Mouse (Mus musculus) MEL (cell line): ENCODE measurements around the gene Dlat. TPM values are rescaled to one million over a fixed set of nuclear protein-coding genes. Genes with fewer than 3 reads are reported as not detected.

Experiments
- DNase-seq: peaks from one replicate; pipeline ENCODE4 v3.0.0; 2011; ENCODE audit warnings: low read depth, low spot score
- H3K27ac ChIP-seq: 2 replicates; pipeline ENCODE4 v1.5.1; 2012; ENCODE audit warnings: low read depth, mild to moderate bottlenecking, control low read depth, low read length, moderate library complexity; ENCODE audit not compliant: control insufficient read depth
- H3K27me3 ChIP-seq, 2 experiments: fragments of 150-350 bp in 1 of 2; sonication (generic) in 1 of 2; 2 replicates each; pipeline ENCODE4 v1.6.1; 2012; ENCODE audit warnings: low read length in 2 of 2, mild to moderate bottlenecking in 2 of 2, improper control_type of control experiment in 1 of 2, moderate library complexity in 1 of 2; ENCODE audit not compliant: insufficient read depth in 2 of 2, control insufficient read depth in 1 of 2
- H3K36me3 ChIP-seq, 2 experiments: 2 replicates each; pipeline ENCODE4 v1.6.1; 2012 to 2014; ENCODE audit warnings: low read length in 2 of 2, improper control_type of control experiment in 1 of 2, inconsistent platforms in 1 of 2, mild to moderate bottlenecking in 1 of 2; ENCODE audit not compliant: insufficient read depth in 2 of 2, control insufficient read depth in 1 of 2
- H3K4me1 ChIP-seq, 2 experiments: fragments of 150-350 bp in 1 of 2; sonication (generic) in 1 of 2; 2 replicates each; pipeline ENCODE4 v1.6.1; 2012; ENCODE audit warnings: low read length in 2 of 2, improper control_type of control experiment in 1 of 2, mild to moderate bottlenecking in 1 of 2; ENCODE audit not compliant: insufficient read depth in 2 of 2, control insufficient read depth in 1 of 2
- H3K4me3 ChIP-seq, 2 experiments: fragments of 150-350 bp in 1 of 2; sonication (generic) in 1 of 2; 2 replicates each; pipeline ENCODE4 v1.5.1; 2012; ENCODE audit warnings: low read depth in 2 of 2, low read length in 2 of 2, mild to moderate bottlenecking in 2 of 2, moderate library complexity in 2 of 2, control low read depth in 1 of 2, improper control_type of control experiment in 1 of 2; ENCODE audit not compliant: control insufficient read depth in 1 of 2, insufficient read depth in 1 of 2
- H3K79me2 ChIP-seq: 2 replicates; pipeline ENCODE4 v1.6.1; 2012; ENCODE audit warnings: mild to moderate bottlenecking, low read length, moderate library complexity; ENCODE audit not compliant: control insufficient read depth, poor library complexity, insufficient read depth
- H3K9ac ChIP-seq: 2 replicates; pipeline ENCODE4 v1.6.1; 2012; ENCODE audit warnings: low read depth, mild to moderate bottlenecking, control low read depth, low read length, moderate library complexity; ENCODE audit not compliant: control insufficient read depth, poor library complexity, severe bottlenecking
- H3K9me3 ChIP-seq: fragments of 150-350 bp; sonication (generic); replicated peaks from 2 replicates; pipeline ENCODE4 v1.6.1; 2012; ENCODE audit warnings: mild to moderate bottlenecking, low read length, improper control_type of control experiment, moderate library complexity; ENCODE audit not compliant: insufficient read depth
- BHLHE40 ChIP-seq: IDR thresholded peaks from 2 replicates; pipeline ENCODE4 v1.6.1; 2012; ENCODE audit warnings: low read depth, mild to moderate bottlenecking, inconsistent platforms, low read length, improper control_type of control experiment, borderline replicate concordance
- CHD1 ChIP-seq: IDR thresholded peaks from 2 replicates; pipeline ENCODE4 v1.6.1; 2012; ENCODE audit warnings: low read depth, mild to moderate bottlenecking, inconsistent platforms, low read length, improper control_type of control experiment
- E2F4 ChIP-seq: IDR thresholded peaks from 2 replicates; pipeline ENCODE4 v1.6.1; 2011; ENCODE audit warnings: low read depth, low read length, improper control_type of control experiment, borderline replicate concordance
- EP300 ChIP-seq, 2 experiments: IDR thresholded peaks; 2 replicates each; pipeline ENCODE4 v1.6.1; 2011; ENCODE audit warnings: improper control_type of control experiment in 2 of 2, low read length in 2 of 2, low read depth in 1 of 2, mild to moderate bottlenecking in 1 of 2
- KAT2A ChIP-seq: conservative IDR thresholded peaks from 2 replicates; pipeline ENCODE4 v1.6.1; 2012; ENCODE audit warnings: low read depth, low read length, improper control_type of control experiment, inconsistent platforms
- MAFK ChIP-seq: IDR thresholded peaks from 2 replicates; pipeline ENCODE4 v1.6.1; 2011; ENCODE audit warnings: low read depth, mild to moderate bottlenecking, low read length, improper control_type of control experiment, borderline replicate concordance
- MAX ChIP-seq: IDR thresholded peaks from 2 replicates; pipeline ENCODE4 v1.6.1; 2011; ENCODE audit warnings: low read length, improper control_type of control experiment
- NELFE ChIP-seq: IDR thresholded peaks from 2 replicates; pipeline ENCODE4 v1.6.1; 2011; ENCODE audit warnings: low read depth, low read length, improper control_type of control experiment
- POLR2A ChIP-seq, 2 experiments: IDR thresholded peaks; 2 replicates each; pipeline ENCODE4 v1.6.1; 2011 to 2012; ENCODE audit warnings: low read length in 2 of 2, mild to moderate bottlenecking in 2 of 2, control low read depth in 1 of 2, improper control_type of control experiment in 1 of 2, low read depth in 1 of 2, moderate library complexity in 1 of 2; ENCODE audit not compliant: control insufficient read depth in 1 of 2, insufficient read depth in 1 of 2, poor library complexity in 1 of 2
- POLR2AphosphoS2 ChIP-seq: IDR thresholded peaks from 2 replicates; pipeline ENCODE4 v1.6.1; 2011; ENCODE audit warnings: low read length, improper control_type of control experiment
- SIN3A ChIP-seq: IDR thresholded peaks from 2 replicates; pipeline ENCODE4 v1.6.1; 2012; ENCODE audit warnings: low read length, improper control_type of control experiment, inconsistent platforms
- TAL1 ChIP-seq: IDR thresholded peaks from 2 replicates; pipeline ENCODE4 v1.6.1; 2012; ENCODE audit warnings: mild to moderate bottlenecking, inconsistent platforms, low read length, moderate library complexity, mixed read lengths
- TBP ChIP-seq: IDR thresholded peaks from 2 replicates; pipeline ENCODE4 v1.8.0; 2011; ENCODE audit warnings: low read depth, low read length, improper control_type of control experiment
- UBTF ChIP-seq: IDR thresholded peaks from 2 replicates; pipeline ENCODE4 v1.6.1; 2012; ENCODE audit warnings: low read depth, mild to moderate bottlenecking, inconsistent platforms, low read length, improper control_type of control experiment, moderate library complexity, borderline replicate concordance; ENCODE audit not compliant: insufficient read depth
- polyA plus RNA-seq, 2 experiments: library from polyadenylated mRNA; stranded (reverse) in 1 of 2; unstranded in 1 of 2; fragments of >175 nt in 1 of 2; fragments of >200 nt in 1 of 2; gene quantifications; 2 replicates each; pipeline versions ENCODE4 v1.2.1 to v1.2.4; 2012; ENCODE audit warnings: low replicate concordance in 2 of 2, low read depth in 1 of 2; ENCODE audit not compliant: insufficient read length in 2 of 2, insufficient read depth in 1 of 2, missing spikeins in 1 of 2
- total RNA-seq: library from RNA; depleted of rRNA; stranded (reverse); fragments of 300-350 nt; gene quantifications from 2 replicates; pipeline ENCODE4 v1.2.3, GENCODE M21; 2012

The Dlat gene
- total and polyA plus RNA-seq, 3 experiments = 52.2 to 77.4 TPM; not detected in 1

GRCm38 (mm10) chr9:50664826-50665225, 5.2 kb upstream of the Dlat start:
- H3K79me2 ChIP-seq = peaks cover 3% of the 10 kb centered on the region
- peaks cover 1 to 4% of the 10 kb centered on the region in 2 experiments; a peak in 2 of 4 replicates for H3K27me3 ChIP-seq
- no peak for TF ChIP-seq E2F4
- H3K4me3 ChIP-seq = no peak overlapping the region
- no peak for DNase-seq
- H3K4me1 ChIP-seq = peaks cover 1 to 4% of the 10 kb centered on the region in 2 experiments; a peak in 2 of 4 replicates
- H3K36me3 ChIP-seq = peaks cover 0 to 6% of the 10 kb centered on the region in 2 experiments; a peak in 2 of 4 replicates
- no peaks in the 10 kb centered on the region for H3K9me3 ChIP-seq
- no peak overlapping the region for H3K27ac ChIP-seq
- H3K9ac ChIP-seq = no peak overlapping the region

- TF ChIP-seq MAFK (no peak), UBTF (no peak), MAX (no peak), BHLHE40 (no peak), TAL1 (no peak), POLR2AphosphoS2 (no peak), NELFE (no peak), POLR2A (IDR thresholded peaks at IDR 0.05; ENCODE audit: control insufficient read depth in 1 of 2, insufficient read depth in 1 of 2, low read depth in 1 of 2, low read length in 2 of 2, poor library complexity in 1 of 2) (no peak), SIN3A (no peak), KAT2A (no peak), EP300 (IDR thresholded peaks at IDR 0.05; ENCODE audit: low read depth in 1 of 2, low read length in 2 of 2) (no peak), E2F4 (no peak)
- Histone ChIP-seq H3K27me3 (no peaks in the 10 kb centered on the region), H3K36me3 (peaks cover 11 to 19% of the 10 kb centered on the region in 2 experiments), H3K9me3 (no peaks in the 10 kb centered on the region), H3K27ac (no peak overlapping the region; the same call in 1 of the 2 replicates), H3K9ac (peak overlapping the region; percentile 89), H3K4me1 (peaks cover 1 to 7% of the 10 kb centered on the region in 2 experiments; a peak in 2 of 4 replicates), H3K4me3 (peak overlapping the region; percentile 94 to 98), H3K79me2 (peaks cover 20% of the 10 kb centered on the region)
- DNase-seq = peak; percentile 30
Observed at GRCm38 (mm10) chr9:50660431-50660830, 851 bp upstream of the Dlat start.

GRCm38 (mm10) chr9:50658941-50659388, 615 bp downstream of the Dlat start:
- H3K9ac ChIP-seq = peak overlapping the region; percentile 89
- peak; percentile 56 for DNase-seq
- no peaks in the 10 kb centered on the region for H3K27me3 ChIP-seq
- no peak for TF ChIP-seq TBP
- TF ChIP-seq CHD1 = 0 out of 2 replicates have a peak, but pooled peaks have one; percentile 13
- TF ChIP-seq, all 39 proteins: peak for 1
- peaks cover 20% of the 10 kb centered on the region for H3K79me2 ChIP-seq
- no peaks in the 10 kb centered on the region for H3K9me3 ChIP-seq
- peaks cover 1 to 7% of the 10 kb centered on the region in 2 experiments; a peak in 2 of 4 replicates for H3K4me1 ChIP-seq
- peaks cover 11 to 19% of the 10 kb centered on the region in 2 experiments for H3K36me3 ChIP-seq
- peak overlapping the region; percentile 59 for H3K27ac ChIP-seq
- peak overlapping the region; percentile 94 to 98 for H3K4me3 ChIP-seq
